Mouse (Mus musculus) embryonic fibroblast, embryonic 13.5 days (primary cell): ENCODE results near the gene Wdcp.

Source experiments
- CTCF ChIP-seq: IDR thresholded peaks from 2 replicates; pipeline ENCODE4 v1.5.1; 2011; ENCODE audit warnings: mild to moderate bottlenecking, control low read depth, low read length, moderate library complexity, borderline replicate concordance; ENCODE audit not compliant: insufficient read depth
- POLR2A ChIP-seq: IDR thresholded peaks from 2 replicates; pipeline ENCODE4 v1.6.1; 2011; ENCODE audit warnings: low read depth, mild to moderate bottlenecking, control low read depth, low read length, moderate library complexity

- TF ChIP-seq CTCF (no peak), POLR2A (no peak)
Measured at GRCm38 (mm10) chr12:4856834-4857233, 13.7 kb downstream of the Wdcp start.
